Mouse (Mus musculus) thymus, postnatal 0 days (tissue): ENCODE data around the gene Ube2q2. TPM values are rescaled to one million over a fixed set of nuclear protein-coding genes. Genes with fewer than 3 reads are reported as not detected.
"Not testable (repeated sequence)": the region's sequence is repeated elsewhere in the genome, so short reads cannot be mapped to it uniquely, and the experiment has no call there.

Experiments used
- DNase-seq: peaks from one replicate; pipeline ENCODE4 v3.0.0-alpha.2; 2015; ENCODE audit warnings: low spot score
- polyA plus RNA-seq: library from polyadenylated mRNA; unstranded; fragments of >200 nt; fragmentation: Nextera tagmentation; extraction: Ambion mirVana; gene quantifications from 2 replicates; pipeline ENCODE4 v1.2.1, GENCODE M21; 2015

Ube2q2 gene
- polyA plus RNA-seq, 1 experiment from 2014 or later = 24.0 TPM

DNA sequence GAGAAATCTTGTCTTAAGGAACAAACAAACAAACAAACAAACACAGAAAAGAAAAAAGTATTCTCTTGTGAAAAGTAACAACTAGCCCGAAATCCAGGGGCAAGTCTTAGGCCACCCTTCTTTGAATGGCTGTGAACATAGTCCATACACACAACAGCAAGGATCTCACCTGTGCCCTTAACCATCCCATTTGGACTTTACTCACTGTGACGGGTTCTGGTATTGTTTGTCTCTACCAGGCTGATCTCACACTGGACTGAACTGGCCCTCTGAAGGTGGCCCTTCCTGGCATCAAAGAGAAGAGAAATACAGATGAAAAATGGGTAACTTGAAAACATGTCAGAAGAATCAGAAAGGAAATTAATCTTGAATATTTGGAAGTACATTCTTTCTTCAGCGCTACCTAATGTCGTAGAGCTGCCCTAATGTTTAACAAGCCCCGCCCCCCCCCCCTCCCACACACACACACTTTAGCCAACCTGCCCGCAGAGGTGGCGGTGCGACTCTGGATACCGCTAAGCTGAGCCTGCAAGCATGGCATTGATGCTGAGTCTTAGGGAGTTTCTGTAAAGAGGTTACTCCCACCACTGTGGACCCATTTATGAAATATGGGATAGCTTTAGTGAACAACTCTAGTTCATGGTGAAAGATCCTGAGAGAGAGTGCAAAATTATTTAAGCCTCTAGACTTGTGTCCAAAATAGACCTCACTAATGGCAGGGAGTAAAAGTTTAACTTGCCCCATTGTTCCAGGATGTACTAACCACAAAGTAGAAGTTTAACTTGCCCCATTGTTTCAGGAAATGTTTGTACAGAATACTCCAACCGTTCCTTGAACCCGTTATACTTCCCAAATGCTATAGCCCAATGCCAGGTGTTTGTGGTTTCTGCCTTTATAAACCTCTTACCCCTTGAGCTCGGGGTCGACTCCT is 87.8 kb downstream of the Ube2q2 start:
- no peak for DNase-seq

DNA sequence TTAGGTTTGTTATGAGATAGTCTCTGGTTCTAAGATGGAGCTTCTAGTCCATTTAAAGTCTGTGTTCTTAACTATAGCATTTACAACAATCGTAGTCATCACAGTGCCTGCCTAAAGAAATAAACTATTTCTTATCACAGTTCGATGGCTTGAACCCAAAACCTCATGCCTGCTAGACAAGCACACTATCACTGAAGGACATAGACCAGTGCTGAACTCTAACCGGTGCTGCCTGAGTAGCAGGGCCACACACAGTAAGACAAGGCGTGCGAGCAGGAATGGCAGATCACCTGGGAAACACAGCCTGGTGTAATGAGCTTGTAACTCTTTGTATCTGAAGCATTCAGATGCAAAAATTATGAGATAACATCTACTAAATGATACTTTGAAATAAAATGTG is 92.2 kb downstream of the Ube2q2 start:
- no peak for DNase-seq

DNA sequence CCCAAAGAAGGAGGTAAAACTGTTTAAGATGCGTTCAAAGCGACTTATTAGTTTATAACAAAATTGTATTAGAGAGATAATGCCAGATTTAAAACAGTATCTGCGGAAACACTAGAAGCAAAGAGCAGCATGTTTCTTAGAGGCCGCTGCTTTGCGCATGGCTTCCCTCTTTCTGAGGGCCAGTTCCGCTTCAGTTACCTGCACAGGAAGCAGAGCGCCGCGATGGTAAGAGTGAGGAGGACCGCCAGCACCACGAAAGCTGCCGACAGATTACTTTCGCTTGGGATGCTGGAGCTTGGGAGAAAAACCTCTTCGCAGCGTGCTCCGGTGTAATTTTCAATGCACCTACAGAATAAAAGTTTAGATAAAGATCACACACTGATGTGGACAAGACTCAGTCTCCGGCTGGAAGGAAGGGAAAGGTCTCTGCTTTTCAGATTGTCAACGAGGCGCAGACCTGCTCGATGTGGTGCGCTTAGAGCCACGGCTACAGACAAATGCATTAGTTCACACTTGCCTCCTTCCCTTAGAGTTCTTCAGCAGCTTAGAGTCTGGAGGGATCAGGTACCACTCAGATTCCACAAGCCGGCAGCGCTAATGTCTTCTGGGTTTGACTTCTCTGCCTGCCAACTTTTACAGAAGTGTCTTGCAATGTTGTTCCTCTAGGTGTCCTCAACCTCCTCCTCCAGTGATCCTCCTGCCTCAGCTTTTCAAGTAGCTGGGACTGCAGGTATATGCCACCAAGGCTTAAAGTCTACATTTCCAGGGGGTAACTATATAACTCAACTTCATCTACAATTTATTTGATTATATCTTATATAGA is 93.4 kb downstream of the Ube2q2 start:
- peak; percentile 31 for DNase-seq

DNA sequence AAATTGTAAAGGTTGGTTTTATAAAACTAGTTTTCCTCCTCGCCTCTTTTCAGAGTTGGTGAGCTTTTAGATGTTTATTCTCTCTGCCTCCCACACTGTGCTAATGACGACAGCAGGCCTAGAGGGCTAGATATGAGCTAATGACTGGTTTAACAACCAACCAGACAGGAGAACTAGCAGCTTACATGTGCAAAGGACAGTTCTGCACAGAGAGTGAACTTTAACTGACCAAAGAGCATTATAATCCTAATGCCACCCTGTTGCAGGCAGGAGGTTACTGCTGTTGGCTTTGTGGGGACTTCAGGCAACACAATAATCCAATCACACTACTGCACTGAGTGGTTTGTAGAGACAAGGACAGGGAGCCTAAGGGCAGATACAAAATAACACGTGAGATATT is 94.6 kb downstream of the Ube2q2 start:
- no peak for DNase-seq

DNA sequence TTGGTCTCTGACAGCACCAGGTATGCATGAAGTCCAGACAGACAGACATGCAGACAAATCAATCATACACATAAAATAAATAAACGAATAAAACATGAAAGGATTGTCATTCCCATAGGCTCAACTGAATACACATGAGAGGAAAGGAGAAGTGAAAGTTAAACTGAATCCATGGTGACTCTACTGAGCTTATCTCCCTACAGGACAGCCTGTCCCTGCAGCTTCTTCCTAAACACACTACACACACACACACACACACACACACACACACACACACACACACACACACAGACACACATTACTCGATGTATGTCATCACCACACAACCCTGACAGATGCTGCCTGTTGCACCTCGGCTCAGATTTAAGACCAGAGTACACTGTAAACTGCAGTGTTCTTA is 95.4 kb downstream of the Ube2q2 start:
- DNase-seq = no peak

DNA sequence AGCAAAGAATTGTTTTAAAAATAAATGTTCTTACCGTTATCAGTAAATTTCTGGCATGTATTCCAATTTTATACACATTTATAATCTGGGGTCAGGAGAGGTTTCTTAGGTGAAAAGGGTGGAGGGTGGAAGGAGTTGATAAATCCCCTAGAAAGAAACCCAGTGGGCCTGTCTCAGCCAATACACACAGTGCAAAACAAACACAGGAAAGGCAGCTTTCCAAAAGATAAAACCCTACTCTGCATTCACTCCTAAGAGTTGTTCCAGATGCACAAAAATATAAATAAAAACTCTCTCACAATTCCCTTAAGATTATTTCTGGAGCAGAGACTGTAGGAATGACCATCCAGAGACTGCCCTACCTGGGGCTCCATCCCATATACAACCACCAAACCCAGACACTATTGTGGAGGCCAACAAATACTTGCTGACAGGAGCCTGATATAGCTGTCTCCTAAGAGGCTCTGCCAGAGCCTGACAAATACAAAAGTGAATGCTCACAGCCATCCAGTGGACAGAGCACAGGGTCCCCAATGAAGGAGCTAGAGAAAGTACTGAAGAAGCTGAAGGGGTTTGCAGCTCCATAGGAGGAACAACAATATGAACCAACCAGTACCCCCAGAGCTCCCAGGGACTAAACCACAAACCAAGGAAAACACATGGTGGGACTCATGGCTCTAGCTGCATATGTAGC is 96.5 kb downstream of the Ube2q2 start:
- not testable (repeated sequence) for DNase-seq

DNA sequence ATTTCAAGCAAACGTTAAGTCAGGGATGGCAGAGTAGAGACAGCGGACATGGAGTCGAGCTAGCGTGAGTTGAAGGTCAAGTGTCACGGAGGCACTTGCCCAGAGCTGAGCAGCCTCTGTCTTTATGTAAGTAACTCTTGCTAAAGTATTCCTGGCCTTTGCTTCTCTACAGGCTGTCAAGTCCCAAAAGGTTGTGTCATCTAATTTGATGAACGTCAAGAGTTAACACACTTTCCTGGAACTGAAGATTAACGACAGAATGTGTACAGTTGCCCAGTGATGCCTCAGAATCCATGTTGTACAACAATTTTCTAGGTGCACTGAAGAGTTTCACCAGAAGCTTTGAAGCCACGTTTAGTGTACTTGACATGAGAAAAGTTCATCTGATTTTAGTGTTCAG is 97.8 kb downstream of the Ube2q2 start:
- no peak for DNase-seq

DNA sequence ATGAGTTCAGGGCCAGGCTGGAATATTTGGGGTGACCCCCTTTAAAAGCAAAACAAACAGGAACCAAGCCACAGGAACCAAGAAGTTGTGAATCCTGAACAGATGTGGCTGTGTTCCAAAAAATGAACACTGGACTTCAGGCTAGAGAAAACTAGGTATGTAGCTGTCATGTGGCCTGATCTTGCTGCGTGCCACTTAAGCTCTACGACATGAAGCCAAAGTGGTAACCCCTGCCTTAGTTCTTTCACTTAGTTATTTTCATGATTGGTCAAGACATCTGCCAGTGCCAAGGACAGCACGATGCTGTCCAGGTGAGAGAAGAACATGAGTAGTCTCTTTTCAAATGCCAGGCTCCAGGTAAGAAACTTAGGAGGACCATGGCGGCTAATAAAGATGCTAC is 98.3 kb downstream of the Ube2q2 start:
- no peak for DNase-seq

DNA sequence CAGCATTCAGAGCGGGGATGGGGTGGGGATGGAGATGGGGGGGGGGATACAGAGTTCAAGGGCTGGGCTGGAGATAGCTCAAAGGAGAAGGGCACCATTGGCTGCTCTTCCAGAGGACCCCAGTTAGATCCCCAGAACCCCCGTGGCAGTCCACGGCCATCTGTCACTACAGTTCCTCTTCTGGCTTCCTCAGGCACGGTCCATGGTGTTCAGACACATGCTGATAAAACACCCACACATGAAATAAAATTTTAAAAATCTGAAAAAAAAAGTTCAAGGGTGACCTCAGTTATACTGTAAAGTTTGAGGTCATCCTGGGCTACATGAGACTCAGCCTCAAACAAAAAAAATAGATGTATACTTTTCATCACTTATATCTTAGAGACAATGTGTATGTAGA is 99.8 kb downstream of the Ube2q2 start:
- no peak for DNase-seq

DNA sequence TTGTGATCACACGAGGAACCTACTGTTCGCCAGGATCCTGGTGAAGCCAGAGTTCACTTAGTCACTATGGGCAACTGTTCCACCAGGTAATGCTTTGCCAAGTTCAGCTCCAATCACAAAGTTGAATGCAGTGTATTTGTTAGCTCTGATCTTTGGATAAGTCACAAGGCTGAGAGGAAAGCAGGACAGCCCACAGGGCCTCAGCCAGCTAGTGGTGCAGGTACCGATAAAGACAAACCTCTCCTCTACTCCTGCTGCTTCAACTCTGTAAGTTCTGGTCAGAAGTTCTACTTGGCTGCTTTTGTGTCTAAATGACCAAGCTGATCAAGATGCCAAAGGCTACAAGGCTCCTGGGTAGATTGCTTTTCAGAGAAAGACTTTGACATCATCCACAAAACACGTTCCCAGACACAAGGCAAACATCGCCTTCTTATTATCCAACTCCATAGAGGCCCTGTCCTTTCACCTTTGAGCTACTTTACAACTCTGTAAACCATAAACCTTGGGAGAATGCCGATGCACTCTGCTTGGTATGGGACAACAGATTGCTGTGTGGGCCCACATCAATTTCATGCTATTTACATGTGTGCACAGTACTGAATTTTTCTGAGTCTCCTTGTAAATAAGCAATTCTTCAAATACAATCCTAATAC is 102.1 kb downstream of the Ube2q2 start:
- DNase-seq = no peak

DNA sequence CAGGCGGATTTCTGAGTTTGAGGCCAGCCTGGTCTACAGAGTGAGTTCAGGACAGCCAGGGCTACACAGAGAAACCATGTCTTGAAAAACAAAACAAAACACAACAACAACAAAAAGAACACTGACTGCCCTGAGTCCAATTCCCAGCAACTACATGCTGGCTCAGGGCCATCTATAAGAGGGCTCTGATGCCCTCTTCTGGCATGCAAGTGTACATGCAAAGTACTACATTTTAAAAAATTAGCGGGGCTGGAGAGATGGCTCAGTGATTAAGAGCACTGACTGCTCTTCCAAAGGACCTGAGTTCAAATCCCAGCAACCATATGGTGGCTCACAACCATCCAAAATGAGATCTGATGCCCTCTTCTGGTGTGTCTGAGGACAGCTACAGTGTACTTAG is 103.4 kb downstream of the Ube2q2 start:
- peak; percentile 21 for DNase-seq

DNA sequence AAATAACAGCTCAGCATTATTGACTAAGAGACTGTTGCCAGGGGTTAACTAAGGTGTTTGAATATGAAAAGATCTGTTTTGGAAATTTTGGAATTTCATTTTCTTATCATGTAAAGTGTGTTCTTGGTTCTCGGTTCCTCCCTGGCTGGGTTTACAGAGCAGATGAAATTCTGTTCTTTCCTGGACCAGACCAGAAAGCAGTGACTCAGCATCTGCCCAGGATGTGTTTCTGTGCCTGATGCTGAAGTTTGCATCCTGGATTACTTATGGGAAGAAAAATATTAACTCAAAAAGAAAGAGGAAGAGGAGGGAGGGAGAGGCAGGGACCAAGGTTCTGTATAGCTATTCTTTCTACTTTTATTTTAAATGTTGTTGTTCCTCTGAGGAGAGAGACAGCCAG is 105.2 kb downstream of the Ube2q2 start:
- no peak for DNase-seq

DNA sequence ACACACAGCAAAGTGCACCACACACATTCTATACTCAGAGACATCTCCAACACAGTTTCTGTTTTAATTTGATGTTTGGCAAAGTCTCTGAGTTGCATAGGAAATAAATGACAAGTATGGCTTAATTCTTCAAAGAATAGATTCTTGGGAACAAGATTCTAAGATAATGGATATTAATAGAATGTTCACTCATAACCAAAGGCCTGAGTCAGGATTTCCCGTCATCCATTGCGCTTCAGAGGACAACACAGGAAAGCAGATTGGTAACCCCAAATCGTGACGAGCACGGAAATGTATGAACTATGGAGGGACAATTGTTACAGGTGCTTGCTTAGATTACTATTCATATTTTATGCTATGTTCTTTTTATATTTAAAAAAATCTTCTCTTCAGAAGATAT is 106.4 kb downstream of the Ube2q2 start:
- DNase-seq = no peak

DNA sequence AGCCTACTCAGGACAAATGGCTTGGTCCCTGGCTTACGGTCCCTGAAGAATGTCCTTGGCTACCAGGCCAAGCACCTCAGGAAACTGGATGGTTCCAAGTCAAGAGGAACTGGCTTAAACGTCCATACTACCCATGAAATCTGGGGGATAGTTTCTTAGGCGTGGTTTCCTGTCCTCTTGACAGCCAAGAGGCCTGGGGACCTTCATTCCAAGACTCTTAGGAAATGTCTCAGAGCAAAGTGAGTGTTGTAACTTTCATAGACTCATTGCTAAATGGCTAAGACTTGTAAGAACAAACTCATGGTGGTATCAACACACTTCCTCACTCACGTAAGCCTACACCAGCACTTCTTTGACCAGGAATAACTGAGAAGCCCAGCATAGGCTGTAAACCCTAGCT is 107.0 kb downstream of the Ube2q2 start:
- DNase-seq = no peak

DNA sequence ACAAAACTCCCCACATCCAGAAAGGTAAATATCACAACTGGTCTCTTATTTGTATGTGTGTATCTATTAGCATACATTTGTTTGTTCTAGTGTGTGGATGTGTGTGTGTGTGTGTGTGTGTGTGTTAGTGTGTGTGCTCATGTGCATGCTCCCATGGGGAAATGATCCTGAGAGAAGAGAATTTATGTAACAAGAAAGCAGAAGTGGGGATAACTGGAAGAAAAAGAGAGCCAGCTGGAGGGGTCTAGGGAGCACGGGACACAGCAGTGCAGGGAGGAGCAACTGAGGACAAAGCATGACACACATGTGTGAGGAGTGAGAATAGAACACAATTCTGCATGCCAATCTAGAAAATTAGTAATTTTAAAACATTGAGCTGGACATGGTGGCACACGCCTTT is 108.5 kb downstream of the Ube2q2 start:
- no peak for DNase-seq

Other genes with a start within 250 kb of the Ube2q2 start
- gene Hykk, start 231.6 kb upstream of the Ube2q2 start, polyA plus RNA-seq = 0.37 and 0.59 TPM in 2 replicates
- 335 and 346 TPM in 2 replicates for gene Psma4, start 198.1 kb upstream of the Ube2q2 start, polyA plus RNA-seq
- gene AY074887, start 197.9 kb upstream of the Ube2q2 start, polyA plus RNA-seq = 0.57 and 1.1 TPM in 2 replicates
- 0.38 and 0.44 TPM in 2 replicates for gene Chrna5, start 168.0 kb upstream of the Ube2q2 start, polyA plus RNA-seq
- gene Chrna3, start 122.3 kb upstream of the Ube2q2 start, polyA plus RNA-seq = 0.03 and 0.08 TPM in 2 replicates
- 0.07 and 0.09 TPM in 2 replicates for gene Chrnb4, start 100.1 kb upstream of the Ube2q2 start, polyA plus RNA-seq
- gene Fbxo22, start 60.1 kb downstream of the Ube2q2 start, polyA plus RNA-seq = 28.5 and 36.9 TPM in 2 replicates
- 1.6 and 1.7 TPM in 2 replicates for gene Nrg4, start 178.0 kb downstream of the Ube2q2 start, polyA plus RNA-seq
- gene Tmem266, start 178.1 kb downstream of the Ube2q2 start, polyA plus RNA-seq = 0.13 TPM in 1 of 2 replicates, not detected in the other